Mouse (Mus musculus): Measurements from ENCODE around the gene Scrn3. TPM values are rescaled to one million over a fixed set of nuclear protein-coding genes. Genes with fewer than 3 reads are reported as not detected.

The Scrn3 gene
- polyA plus RNA-seq, 1 experiment: 2.9 TPM

DNA sequence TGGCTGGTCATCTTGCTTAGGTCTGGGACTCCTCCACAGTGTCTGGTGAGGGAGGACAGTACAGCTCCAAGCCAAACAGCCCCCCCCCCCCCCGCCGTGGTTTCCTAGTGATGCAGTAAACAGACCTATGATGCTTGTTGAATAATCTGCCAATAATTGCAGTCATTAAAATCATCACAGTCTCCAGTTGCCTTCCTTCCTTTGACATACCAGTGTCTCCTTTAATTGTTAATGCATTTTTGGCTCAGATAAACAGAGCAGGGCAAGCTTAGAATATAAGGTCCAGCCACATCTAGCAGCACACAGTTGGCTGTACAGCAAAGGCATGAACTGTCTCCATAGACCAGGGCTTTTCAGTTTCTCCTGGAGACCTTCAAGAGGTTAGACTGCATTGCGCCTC, 45.2 kb upstream of the Scrn3 start:
- Histone ChIP-seq H3K27ac (ENCODE audit: insufficient read depth, low read length) (no peak overlapping the region), H3K4me3 (ENCODE audit: extremely low read depth, insufficient read depth, insufficient read length) (no peak overlapping the region), H3K4me1 (ENCODE audit: control insufficient read depth, insufficient read depth, insufficient read length) (peaks cover 3% of the 10 kb centered on the region), H3K27me3 (ENCODE audit: control insufficient read depth, insufficient read depth, low read length) (peaks cover 49% of the 10 kb centered on the region), H3K36me3 (ENCODE audit: control insufficient read depth, insufficient read depth, low read length) (no peaks in the 10 kb centered on the region)
- WGBS: 26% methylated on average over 3 of the region's 3 CpGs
- no peak for DNase-seq (ENCODE audit: low read depth in 1 of 2, low spot score in 2 of 2)
- TF ChIP-seq CTCF (IDR thresholded peaks at IDR 0.05; ENCODE audit: extremely low read depth, insufficient read depth, insufficient read length, insufficient replicate concordance) (no peak), POLR2A (IDR thresholded peaks at IDR 0.05; ENCODE audit: low read depth, low read length) (no peak)

DNA sequence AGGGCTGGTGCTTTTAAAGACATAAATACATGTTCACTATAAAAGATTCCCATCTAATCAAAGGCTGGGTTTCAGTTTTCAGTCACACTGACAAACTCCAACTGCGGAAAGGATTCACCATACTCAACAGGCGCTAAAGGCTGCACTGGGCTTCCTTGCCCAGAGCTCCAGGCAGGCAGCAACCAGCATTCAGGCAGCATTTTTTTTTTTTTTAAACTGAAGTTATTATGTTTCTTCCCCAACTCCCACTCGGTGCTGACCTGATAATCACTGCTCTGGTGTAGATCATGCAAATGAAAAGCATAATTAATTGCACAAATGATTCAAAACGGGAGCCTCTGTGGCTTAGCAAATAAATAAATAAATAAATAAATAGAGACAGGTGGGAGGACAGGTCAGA, 44.6 kb upstream of the Scrn3 start:
- TF ChIP-seq CTCF (IDR thresholded peaks at IDR 0.05; ENCODE audit: extremely low read depth, insufficient read depth, insufficient read length, insufficient replicate concordance) (no peak), POLR2A (IDR thresholded peaks at IDR 0.05; ENCODE audit: low read depth, low read length) (no peak)
- no peak for DNase-seq (ENCODE audit: low read depth in 1 of 2, low spot score in 2 of 2)
- H3K4me1 ChIP-seq (ENCODE audit: control insufficient read depth, insufficient read depth, insufficient read length): peaks cover 5% of the 10 kb centered on the region
- 14% methylated on average over 4 of the region's 4 CpGs for WGBS
- no peak overlapping the region for H3K4me3 ChIP-seq (ENCODE audit: extremely low read depth, insufficient read depth, insufficient read length)
- H3K27ac ChIP-seq (ENCODE audit: insufficient read depth, low read length): no peak overlapping the region
- H3K27me3 ChIP-seq (ENCODE audit: control insufficient read depth, insufficient read depth, low read length): peaks cover 47% of the 10 kb centered on the region
- H3K36me3 ChIP-seq (ENCODE audit: control insufficient read depth, insufficient read depth, low read length): no peaks in the 10 kb centered on the region

GRCm38 (mm10) chr2:73268281-73268680, 44.1 kb upstream of the Scrn3 start:
- WGBS: 9% methylated on average over 12 of the region's 12 CpGs
- TF ChIP-seq CTCF (IDR thresholded peaks at IDR 0.05; ENCODE audit: extremely low read depth, insufficient read depth, insufficient read length, insufficient replicate concordance) (no peak), POLR2A (IDR thresholded peaks at IDR 0.05; ENCODE audit: low read depth, low read length) (no peak)
- Histone ChIP-seq H3K4me3 (ENCODE audit: extremely low read depth, insufficient read depth, insufficient read length) (no peak overlapping the region), H3K36me3 (ENCODE audit: control insufficient read depth, insufficient read depth, low read length) (no peaks in the 10 kb centered on the region), H3K4me1 (ENCODE audit: control insufficient read depth, insufficient read depth, insufficient read length) (peaks cover 10% of the 10 kb centered on the region), H3K27me3 (ENCODE audit: control insufficient read depth, insufficient read depth, low read length) (peaks cover 48% of the 10 kb centered on the region), H3K27ac (ENCODE audit: insufficient read depth, low read length) (no peak overlapping the region)
- no peak for DNase-seq (ENCODE audit: low read depth in 1 of 2, low spot score in 2 of 2)

DNA sequence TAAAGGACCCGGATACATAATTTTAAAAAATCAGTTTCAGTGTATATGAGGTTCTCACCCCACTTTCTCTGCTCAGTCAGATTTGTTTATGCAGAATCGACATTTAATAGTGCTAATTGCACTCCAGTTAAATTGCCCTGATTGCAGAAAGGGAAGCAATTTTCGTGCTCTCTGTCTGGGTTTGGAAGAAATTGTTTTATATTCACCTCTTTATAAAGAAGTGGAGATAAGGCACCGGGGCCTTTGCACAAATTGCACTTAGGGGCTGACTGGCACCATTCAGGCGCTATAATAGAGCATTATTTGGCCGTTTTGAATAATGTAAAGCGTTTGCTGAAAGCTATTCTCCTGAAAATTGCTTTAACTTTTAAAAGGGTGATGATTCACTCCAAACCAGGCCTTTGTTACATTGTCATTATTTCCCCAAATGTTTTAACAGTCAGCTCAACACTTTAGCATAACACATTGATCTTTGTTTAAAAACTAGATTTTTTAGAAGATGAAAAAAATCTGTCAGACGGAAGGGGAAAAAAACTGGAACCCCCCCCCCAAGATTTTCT, 43.5 kb upstream of the Scrn3 start:
- Histone ChIP-seq H3K27me3 (ENCODE audit: control insufficient read depth, insufficient read depth, low read length) (peaks cover 52% of the 10 kb centered on the region), H3K4me3 (ENCODE audit: extremely low read depth, insufficient read depth, insufficient read length) (no peak overlapping the region), H3K27ac (ENCODE audit: insufficient read depth, low read length) (no peak overlapping the region), H3K36me3 (ENCODE audit: control insufficient read depth, insufficient read depth, low read length) (no peaks in the 10 kb centered on the region), H3K4me1 (ENCODE audit: control insufficient read depth, insufficient read depth, insufficient read length) (peaks cover 16% of the 10 kb centered on the region)
- TF ChIP-seq CTCF (IDR thresholded peaks at IDR 0.05; ENCODE audit: extremely low read depth, insufficient read depth, insufficient read length, insufficient replicate concordance) (no peak), POLR2A (IDR thresholded peaks at IDR 0.05; ENCODE audit: low read depth, low read length) (no peak)
- no peak for DNase-seq (ENCODE audit: low read depth in 1 of 2, low spot score in 2 of 2)
- 13% methylated on average over 8 of the region's 8 CpGs for WGBS

GRCm38 (mm10) chr2:73269666-73270065, 42.7 kb upstream of the Scrn3 start:
- H3K36me3 ChIP-seq (ENCODE audit: control insufficient read depth, insufficient read depth, low read length): no peaks in the 10 kb centered on the region
- WGBS: 5% methylated on average over 17 of the region's 17 CpGs
- no peak for TF ChIP-seq CTCF (IDR thresholded peaks at IDR 0.05; ENCODE audit: extremely low read depth, insufficient read depth, insufficient read length, insufficient replicate concordance)
- TF ChIP-seq POLR2A (IDR thresholded peaks at IDR 0.05; ENCODE audit: low read depth, low read length): no peak
- no peak overlapping the region for H3K27ac ChIP-seq (ENCODE audit: insufficient read depth, low read length)
- peaks cover 24% of the 10 kb centered on the region for H3K4me1 ChIP-seq (ENCODE audit: control insufficient read depth, insufficient read depth, insufficient read length)
- peaks cover 57% of the 10 kb centered on the region for H3K27me3 ChIP-seq (ENCODE audit: control insufficient read depth, insufficient read depth, low read length)
- DNase-seq (ENCODE audit: low read depth in 1 of 2, low spot score in 2 of 2): no peak
- no peak overlapping the region for H3K4me3 ChIP-seq (ENCODE audit: extremely low read depth, insufficient read depth, insufficient read length)

DNA sequence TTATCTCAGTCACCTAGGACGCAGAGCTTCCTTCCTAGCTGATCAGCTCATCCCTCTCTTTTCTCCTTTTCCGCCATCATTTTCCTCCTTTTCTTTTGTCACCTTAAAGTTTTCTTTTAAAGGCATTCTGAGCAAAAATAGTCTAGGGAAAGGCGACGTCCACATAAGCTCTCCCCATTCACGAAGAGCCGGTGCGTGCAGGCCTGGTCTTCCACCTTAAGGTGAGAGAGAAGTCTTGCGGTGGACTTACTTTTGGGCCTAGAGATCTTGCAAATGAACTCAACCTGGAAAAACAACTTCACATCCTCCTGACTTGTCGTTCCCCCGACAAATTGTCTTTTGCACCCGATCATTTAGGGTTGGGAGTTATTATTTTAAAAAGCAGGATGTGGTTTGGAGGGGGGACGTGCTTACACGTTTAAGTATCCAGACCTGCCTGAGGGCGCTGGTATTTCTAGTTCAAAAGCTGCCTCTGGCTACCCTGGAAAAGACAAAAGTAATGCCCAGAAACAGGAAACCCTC, 42.3 kb upstream of the Scrn3 start:
- Histone ChIP-seq H3K4me3 (ENCODE audit: extremely low read depth, insufficient read depth, insufficient read length) (no peak overlapping the region), H3K27ac (ENCODE audit: insufficient read depth, low read length) (no peak overlapping the region), H3K4me1 (ENCODE audit: control insufficient read depth, insufficient read depth, insufficient read length) (peaks cover 25% of the 10 kb centered on the region), H3K36me3 (ENCODE audit: control insufficient read depth, insufficient read depth, low read length) (no peaks in the 10 kb centered on the region), H3K27me3 (ENCODE audit: control insufficient read depth, insufficient read depth, low read length) (peaks cover 56% of the 10 kb centered on the region)
- no peak for DNase-seq (ENCODE audit: low read depth in 1 of 2, low spot score in 2 of 2)
- 4% methylated on average over 14 of the region's 14 CpGs for WGBS
- TF ChIP-seq CTCF (IDR thresholded peaks at IDR 0.05; ENCODE audit: extremely low read depth, insufficient read depth, insufficient read length, insufficient replicate concordance) (no peak), POLR2A (IDR thresholded peaks at IDR 0.05; ENCODE audit: low read depth, low read length) (no peak)

Measured in spleen, adult 2 months (tissue).